Mouse (Mus musculus) embryonic facial prominence, embryonic 10.5 days (tissue): ENCODE measurements around the gene Pclo. TPM values are rescaled to one million over a fixed set of nuclear protein-coding genes. Genes with fewer than 3 reads are reported as not detected.
A peak's percentile ranks its signal among the peaks of the same experiment; 100 is the strongest.
"Not testable (repeated sequence)": the region's sequence is repeated elsewhere in the genome, so short reads cannot be mapped to it uniquely, and the experiment has no call there.

Experiments
- DNase-seq: peaks from one replicate; pipeline ENCODE4 v3.0.0-alpha.2; 2017; ENCODE audit warnings: low spot score
- H3K27ac ChIP-seq: fragments of 300-500 bp; sonication (generic); replicated peaks from 2 replicates; pipeline ENCODE4 v1.5.1; 2016; ENCODE audit warnings: mild to moderate bottlenecking
- H3K27me3 ChIP-seq: fragments of 300-500 bp; sonication (generic); replicated peaks from 2 replicates; pipeline ENCODE4 v1.6.1; 2016; ENCODE audit warnings: low read depth, mild to moderate bottlenecking; ENCODE audit not compliant: poor library complexity, severe bottlenecking
- H3K36me3 ChIP-seq: fragments of 300-500 bp; sonication (generic); replicated peaks from 2 replicates; pipeline ENCODE4 v1.6.1; 2016; ENCODE audit warnings: mild to moderate bottlenecking, moderate library complexity
- H3K4me1 ChIP-seq: fragments of 300-500 bp; sonication (generic); 2 replicates; pipeline ENCODE4 v1.6.1; 2016
- H3K4me3 ChIP-seq: fragments of 300-500 bp; sonication (generic); 2 replicates; pipeline ENCODE4 v1.5.1; 2016; ENCODE audit warnings: mild to moderate bottlenecking, moderate library complexity
- H3K9me3 ChIP-seq: fragments of 300-500 bp; sonication (generic); 2 replicates; pipeline ENCODE4 v1.6.1; 2016; ENCODE audit warnings: mild to moderate bottlenecking
- WGBS: fragments of 180-500 bp; shearing (Covaris S2); methylation state at CpG from one replicate; pipeline ENCODE4 v1.1.7; 2016; 5-methylcytosine and 5-hydroxymethylcytosine counted together
- polyA plus RNA-seq: library from polyadenylated mRNA; unstranded; fragments of >200 nt; fragmentation: Nextera tagmentation; extraction: Ambion mirVana; gene quantifications from 2 replicates; pipeline ENCODE4 v1.2.1, GENCODE M21; 2016

Gene Pclo
- 0.55 and 0.72 TPM in 2 replicates for polyA plus RNA-seq

DNA sequence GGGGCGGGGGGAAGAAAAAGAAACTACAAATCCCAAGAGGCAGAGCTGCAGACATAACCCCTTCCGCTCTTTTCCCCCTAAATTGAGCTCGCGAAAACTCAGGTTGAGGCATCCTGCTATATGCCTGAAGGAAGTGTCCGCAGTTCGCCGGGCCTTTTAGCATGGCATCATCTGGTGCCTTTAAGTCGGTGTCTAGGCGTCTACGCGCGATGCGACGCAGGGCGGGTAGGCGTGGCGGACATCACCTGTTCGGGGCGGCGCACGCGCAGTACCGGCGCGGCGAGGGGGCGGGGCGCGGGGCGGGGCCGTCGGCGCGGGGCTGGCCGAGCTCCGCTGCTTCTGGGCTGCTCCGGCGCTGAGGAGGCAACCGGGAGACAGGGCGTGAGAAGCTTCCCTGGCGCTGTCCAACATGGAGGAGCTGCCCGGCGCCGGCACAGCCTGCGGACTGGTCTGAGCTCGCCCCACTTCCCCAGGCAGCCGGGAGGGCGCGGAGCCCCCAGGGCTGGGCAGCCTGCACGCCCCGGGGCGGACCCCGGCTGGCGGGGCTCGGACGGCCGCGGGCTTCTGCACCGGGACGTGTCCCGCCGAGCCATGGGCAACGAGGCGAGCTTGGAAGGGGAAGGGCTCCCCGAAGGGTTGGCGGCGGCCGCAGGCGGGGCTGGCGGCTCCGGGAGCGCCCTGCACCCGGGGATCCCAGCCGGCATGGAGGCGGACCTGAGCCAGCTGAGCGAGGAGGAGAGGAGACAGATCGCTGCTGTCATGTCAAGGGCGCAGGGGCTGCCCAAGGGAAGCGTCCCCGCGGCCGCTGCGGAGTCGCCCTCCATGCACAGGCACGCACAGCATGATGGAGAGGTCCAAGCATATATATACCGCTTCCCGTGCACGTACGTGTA is at the start of gene Pclo:
Gene Pclo, plus strand, starts transcription at position 288 of the 893 bp plus-strand sequence.
- Histone ChIP-seq H3K9me3 (no peaks in the 10 kb centered on the region), H3K27ac (peak within 1 kb of the TSS; percentile 84), H3K4me1 (peaks cover 6% of the 10 kb centered on the region), H3K4me3 (peak within 1 kb of the TSS; percentile 81), H3K27me3 (no peaks in the 10 kb centered on the region), H3K36me3 (no peaks in the 10 kb centered on the region)
- WGBS = under 1% methylated on average over 89 of the region's 89 CpGs
- DNase-seq = peak; percentile 95

DNA sequence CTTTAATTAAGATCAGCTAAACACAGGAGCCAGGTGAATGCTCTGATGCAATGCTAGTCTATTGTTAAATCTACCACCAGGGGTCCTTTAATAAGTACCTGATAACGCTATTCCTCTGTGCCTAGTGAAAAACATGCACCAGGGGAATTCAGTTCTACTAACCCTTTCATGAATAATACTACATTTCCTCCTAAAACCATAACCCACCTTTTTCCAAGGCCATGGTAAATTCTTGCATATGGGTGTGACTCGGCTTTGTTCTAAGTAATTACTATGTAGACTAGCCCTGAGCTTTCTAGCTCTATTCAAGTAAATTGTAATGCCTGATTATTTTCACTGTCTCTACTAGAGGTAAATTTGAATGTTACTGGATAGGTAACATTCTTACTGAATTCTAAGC is 20.3 kb upstream of the Pclo start:
- 55% methylated on average over 2 of the region's 2 CpGs for WGBS
- not testable (repeated sequence) for H3K4me1 ChIP-seq, H3K36me3 ChIP-seq, H3K27me3 ChIP-seq, DNase-seq, H3K27ac ChIP-seq, H3K4me3 ChIP-seq, H3K9me3 ChIP-seq

DNA sequence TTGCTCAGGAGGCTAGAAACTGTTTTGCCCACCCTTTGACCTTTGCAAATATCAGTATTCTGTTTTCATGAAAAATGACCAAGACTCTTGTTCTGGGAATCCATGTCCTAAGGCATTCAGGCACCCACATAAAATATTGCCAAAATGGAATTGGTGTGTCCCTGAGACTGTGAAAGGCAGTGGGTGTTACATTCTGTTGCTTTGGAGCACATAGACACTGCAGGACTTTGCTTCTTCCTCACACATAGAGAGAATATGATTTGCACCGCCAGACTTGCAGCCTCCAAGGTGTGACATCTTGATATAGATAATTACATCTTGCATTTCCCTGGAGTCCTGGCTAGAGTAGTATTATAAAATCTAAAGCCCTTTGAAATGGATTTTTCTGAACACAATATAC is 6.2 kb upstream of the Pclo start:
- no peak overlapping the region for H3K27ac ChIP-seq
- H3K4me1 ChIP-seq = no peaks in the 10 kb centered on the region
- no peaks in the 10 kb centered on the region for H3K27me3 ChIP-seq
- no peak overlapping the region for H3K4me3 ChIP-seq
- H3K9me3 ChIP-seq = no peaks in the 10 kb centered on the region
- DNase-seq = no peak
- H3K36me3 ChIP-seq = no peaks in the 10 kb centered on the region
- 77% methylated on average over 1 of the region's 1 CpGs for WGBS

DNA sequence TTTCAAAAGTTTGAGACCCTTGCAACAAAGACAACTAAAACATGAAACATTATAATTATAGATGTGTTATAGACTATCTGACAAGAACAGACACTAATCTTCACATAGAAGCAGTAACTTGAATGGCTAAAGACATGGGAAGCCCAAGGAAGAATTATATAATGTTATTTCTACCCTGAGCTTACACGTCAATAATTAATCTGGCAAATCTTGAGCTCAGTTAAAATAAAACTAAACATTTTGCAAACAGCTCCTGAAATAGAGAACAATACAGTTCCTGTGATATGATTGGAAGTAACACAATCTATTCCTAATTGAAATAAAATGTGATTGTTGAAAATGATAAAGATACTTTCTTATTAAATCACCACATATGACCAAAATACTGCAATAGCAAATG is 5.1 kb upstream of the Pclo start:
- no peaks in the 10 kb centered on the region for H3K27me3 ChIP-seq
- no peaks in the 10 kb centered on the region for H3K9me3 ChIP-seq
- WGBS = 84% methylated on average over 1 of the region's 1 CpGs
- H3K27ac ChIP-seq = no peak overlapping the region
- H3K36me3 ChIP-seq = no peaks in the 10 kb centered on the region
- DNase-seq = no peak
- no peak overlapping the region for H3K4me3 ChIP-seq
- no peaks in the 10 kb centered on the region for H3K4me1 ChIP-seq

DNA sequence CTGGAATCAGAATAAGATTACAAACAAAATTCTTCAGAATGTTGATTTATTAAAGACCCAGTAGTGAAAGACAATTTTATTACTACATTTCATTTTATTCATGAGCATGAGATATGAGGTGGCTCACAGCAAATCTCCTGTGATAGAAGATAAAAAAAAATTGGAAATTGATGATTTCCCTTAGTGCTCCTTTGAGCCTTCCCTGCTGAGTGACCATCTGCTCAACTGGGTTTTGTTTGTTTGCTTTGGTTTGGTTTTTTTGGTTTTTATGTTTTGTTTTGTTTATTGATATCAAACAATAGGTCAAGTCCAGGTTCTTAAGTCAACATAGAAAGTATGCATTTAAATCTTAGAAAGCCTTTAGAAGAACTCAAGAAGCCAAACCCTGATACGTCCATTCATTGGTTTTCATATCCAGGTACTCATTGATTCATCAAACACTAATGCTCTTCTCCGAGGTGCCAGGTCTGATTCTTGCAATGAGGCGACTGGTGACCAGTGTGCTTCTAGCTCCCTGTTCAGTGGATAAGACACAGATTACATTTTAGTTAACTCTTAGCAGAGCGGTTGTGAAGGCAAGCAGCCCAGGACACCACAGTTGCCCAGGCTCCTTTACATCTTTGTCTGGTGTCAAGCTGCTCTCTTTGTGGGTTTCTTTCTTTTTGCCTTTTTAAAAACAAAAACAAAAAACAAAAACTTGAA is 3.6 kb downstream of the Pclo start:
- H3K27ac ChIP-seq = no peak overlapping the region
- no peak overlapping the region for H3K4me3 ChIP-seq
- peaks cover 6% of the 10 kb centered on the region for H3K4me1 ChIP-seq
- no peaks in the 10 kb centered on the region for H3K36me3 ChIP-seq
- 74% methylated on average over 4 of the region's 4 CpGs for WGBS
- H3K27me3 ChIP-seq = no peaks in the 10 kb centered on the region
- H3K9me3 ChIP-seq = no peaks in the 10 kb centered on the region
- no peak for DNase-seq

DNA sequence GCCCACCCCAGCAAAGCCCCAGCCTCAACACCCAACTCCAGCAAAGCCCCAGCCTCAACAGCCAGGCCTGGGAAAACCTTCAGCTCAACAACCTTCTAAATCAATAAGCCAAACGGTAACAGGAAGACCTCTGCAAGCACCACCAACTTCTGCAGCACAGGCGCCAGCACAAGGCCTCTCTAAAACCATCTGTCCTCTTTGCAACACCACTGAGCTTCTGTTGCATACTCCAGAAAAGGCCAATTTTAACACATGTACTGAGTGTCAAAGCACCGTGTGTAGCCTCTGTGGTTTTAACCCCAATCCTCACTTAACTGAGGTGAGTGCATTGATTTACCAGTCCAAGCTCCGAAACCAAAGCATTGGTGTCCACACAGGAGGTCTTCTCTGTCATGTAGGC is 7.3 kb downstream of the Pclo start:
- no peaks in the 10 kb centered on the region for H3K9me3 ChIP-seq
- no peaks in the 10 kb centered on the region for H3K36me3 ChIP-seq
- no peaks in the 10 kb centered on the region for H3K4me1 ChIP-seq
- DNase-seq = no peak
- no peak overlapping the region for H3K27ac ChIP-seq
- no peak overlapping the region for H3K4me3 ChIP-seq
- WGBS = 89% methylated on average over 4 of the region's 4 CpGs
- no peaks in the 10 kb centered on the region for H3K27me3 ChIP-seq

DNA sequence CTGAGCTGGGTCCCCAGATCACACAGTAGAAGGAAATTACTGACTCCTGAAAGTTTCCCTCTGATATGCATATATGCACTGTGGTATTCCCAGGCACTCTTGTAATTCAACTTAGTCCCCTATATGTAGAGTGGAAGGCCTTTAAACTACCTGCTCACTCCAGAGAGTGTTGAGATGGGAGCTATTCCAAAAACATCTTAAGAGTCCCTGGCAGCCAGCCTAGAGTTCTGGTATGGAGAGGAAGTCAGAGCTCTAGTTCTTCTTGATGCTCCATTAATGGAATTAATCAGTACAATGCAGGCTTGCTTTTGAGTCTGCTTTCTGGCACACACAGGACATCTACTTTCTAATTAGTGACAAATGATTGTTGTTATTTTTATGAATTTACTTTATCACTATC is 11.3 kb downstream of the Pclo start:
- Histone ChIP-seq H3K27ac (no peak overlapping the region), H3K27me3 (no peaks in the 10 kb centered on the region), H3K4me1 (no peaks in the 10 kb centered on the region), H3K36me3 (no peaks in the 10 kb centered on the region), H3K4me3 (no peak overlapping the region), H3K9me3 (no peaks in the 10 kb centered on the region)
- DNase-seq = no peak

DNA sequence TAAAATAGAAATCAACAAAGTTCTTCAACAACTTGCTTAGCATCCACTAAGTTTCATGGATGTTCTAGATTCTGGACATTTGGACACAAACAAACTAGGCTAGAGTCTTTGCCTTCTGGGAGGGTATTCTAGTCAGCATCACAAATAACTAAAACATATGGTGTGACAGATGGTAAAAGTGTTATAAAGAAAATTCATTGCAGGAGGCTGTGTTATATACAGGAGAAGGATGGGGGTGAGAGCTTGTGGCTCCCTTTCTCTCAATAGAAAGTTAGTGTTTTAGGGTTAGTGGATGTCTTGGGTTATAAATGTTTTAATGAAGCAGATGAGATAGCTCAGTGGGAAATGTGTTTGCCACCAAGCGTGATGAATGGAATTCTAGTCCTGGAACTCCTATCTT is 13.1 kb downstream of the Pclo start:
- no peaks in the 10 kb centered on the region for H3K9me3 ChIP-seq
- no peaks in the 10 kb centered on the region for H3K36me3 ChIP-seq
- DNase-seq = no peak
- H3K4me1 ChIP-seq = no peaks in the 10 kb centered on the region
- 72% methylated on average over 1 of the region's 1 CpGs for WGBS
- no peak overlapping the region for H3K27ac ChIP-seq
- H3K4me3 ChIP-seq = no peak overlapping the region
- H3K27me3 ChIP-seq = no peaks in the 10 kb centered on the region

DNA sequence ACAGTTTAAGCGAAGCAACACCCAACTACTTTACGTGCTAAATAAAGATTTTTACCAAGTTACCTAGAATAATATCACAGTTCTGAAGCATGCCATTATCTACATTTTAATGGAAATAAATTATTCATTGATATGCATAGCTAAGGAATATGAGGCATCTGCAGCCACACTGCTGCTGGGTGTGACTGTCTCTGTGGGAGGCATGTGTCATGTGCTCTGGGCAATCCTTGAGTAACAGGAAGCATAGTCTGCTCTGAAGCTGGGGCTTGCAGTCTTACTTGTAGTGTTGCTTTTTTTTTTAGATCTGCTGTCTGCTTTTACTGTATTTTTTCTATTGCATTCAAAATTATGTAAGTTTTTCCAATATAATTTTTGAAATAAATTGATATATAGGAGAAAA is 17.2 kb downstream of the Pclo start:
- WGBS = 92% methylated on average over 2 of the region's 2 CpGs

DNA sequence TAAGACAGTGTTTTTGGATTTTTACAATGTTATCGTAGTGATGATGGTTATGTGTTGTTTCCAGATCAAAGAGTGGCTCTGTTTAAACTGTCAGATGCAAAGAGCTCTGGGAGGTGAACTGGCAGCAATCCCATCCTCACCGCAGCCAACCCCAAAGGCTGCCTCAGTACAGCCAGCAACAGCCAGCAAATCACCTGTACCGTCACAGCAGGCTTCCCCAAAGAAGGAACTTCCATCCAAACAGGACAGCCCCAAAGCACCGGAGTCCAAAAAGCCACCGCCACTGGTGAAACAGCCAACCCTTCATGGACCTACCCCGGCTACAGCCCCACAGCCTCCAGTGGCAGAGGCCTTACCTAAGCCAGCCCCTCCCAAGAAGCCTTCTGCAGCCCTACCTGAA is 24.6 kb downstream of the Pclo start:
- no peak overlapping the region for H3K4me3 ChIP-seq
- H3K36me3 ChIP-seq = no peaks in the 10 kb centered on the region
- no peaks in the 10 kb centered on the region for H3K9me3 ChIP-seq
- DNase-seq = no peak
- no peaks in the 10 kb centered on the region for H3K27me3 ChIP-seq
- no peaks in the 10 kb centered on the region for H3K4me1 ChIP-seq
- H3K27ac ChIP-seq = no peak overlapping the region
- WGBS = 85% methylated on average over 6 of the region's 6 CpGs

More for the DNA sequence above, 17.2 kb downstream of the Pclo start:
- Histone ChIP-seq H3K4me3 (no peak overlapping the region), H3K9me3 (no peaks in the 10 kb centered on the region), H3K4me1 (no peaks in the 10 kb centered on the region), H3K36me3 (no peaks in the 10 kb centered on the region), H3K27ac (no peak overlapping the region), H3K27me3 (no peaks in the 10 kb centered on the region)
- DNase-seq = no peak

DNA sequence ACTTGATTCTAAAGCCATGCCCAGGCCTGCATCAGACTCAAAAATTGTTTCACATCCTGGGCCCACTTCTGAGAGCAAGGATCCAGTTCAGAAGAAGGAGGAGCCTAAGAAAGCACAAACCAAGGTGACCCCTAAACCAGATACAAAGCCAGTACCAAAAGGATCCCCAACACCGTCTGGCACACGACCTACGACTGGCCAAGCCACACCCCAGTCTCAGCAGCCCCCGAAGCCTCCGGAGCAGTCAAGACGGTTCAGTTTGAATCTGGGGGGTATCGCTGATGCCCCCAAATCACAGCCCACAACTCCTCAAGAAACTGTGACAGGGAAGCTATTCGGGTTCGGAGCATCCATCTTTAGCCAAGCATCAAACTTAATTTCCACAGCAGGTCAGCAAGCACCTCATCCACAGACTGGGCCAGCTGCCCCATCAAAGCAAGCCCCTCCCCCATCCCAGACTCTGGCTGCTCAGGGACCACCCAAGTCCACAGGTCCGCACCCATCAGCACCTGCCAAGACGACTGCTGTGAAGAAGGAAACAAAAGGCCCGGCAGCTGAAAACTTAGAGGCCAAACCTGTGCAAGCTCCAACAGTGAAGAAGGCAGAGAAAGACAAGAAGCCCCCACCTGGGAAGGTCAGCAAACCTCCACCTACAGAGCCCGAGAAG is 25.4 kb downstream of the Pclo start:
- H3K36me3 ChIP-seq = no peaks in the 10 kb centered on the region
- H3K9me3 ChIP-seq = no peaks in the 10 kb centered on the region
- no peaks in the 10 kb centered on the region for H3K27me3 ChIP-seq
- no peak overlapping the region for H3K27ac ChIP-seq
- no peak for DNase-seq
- H3K4me3 ChIP-seq = no peak overlapping the region
- no peaks in the 10 kb centered on the region for H3K4me1 ChIP-seq
- WGBS = 77% methylated on average over 13 of the region's 13 CpGs

DNA sequence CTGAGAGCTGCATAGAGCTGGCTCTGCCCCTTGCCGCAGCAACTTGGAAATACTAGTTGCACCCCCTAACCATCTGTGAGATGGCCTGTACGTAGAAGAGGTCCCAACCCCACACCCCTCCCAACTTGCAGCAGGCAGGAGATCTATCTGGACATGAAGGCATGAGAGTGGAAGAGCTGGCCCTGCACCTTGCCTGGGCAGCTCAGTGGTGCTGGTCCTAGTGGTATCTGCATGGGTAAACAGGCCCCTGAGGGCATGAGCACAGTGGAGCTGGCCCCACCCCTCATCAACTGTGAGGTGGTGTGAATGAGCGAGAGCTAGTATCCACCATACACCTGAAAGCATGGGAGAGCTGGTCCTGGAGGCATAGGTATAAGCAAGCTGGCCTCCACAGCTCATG is 60.9 kb downstream of the Pclo start:
- no peaks in the 10 kb centered on the region for H3K36me3 ChIP-seq
- no peaks in the 10 kb centered on the region for H3K4me1 ChIP-seq
- H3K4me3 ChIP-seq = no peak overlapping the region
- no peak for DNase-seq
- no peak overlapping the region for H3K27ac ChIP-seq
- H3K9me3 ChIP-seq = no peaks in the 10 kb centered on the region
- WGBS = 93% methylated on average over 3 of the region's 3 CpGs
- H3K27me3 ChIP-seq = no peaks in the 10 kb centered on the region
